Mouse (Mus musculus) midbrain, embryonic 12.5 days (tissue): ENCODE measurements around the gene Ldha. TPM values are rescaled to one million over a fixed set of nuclear protein-coding genes. Genes with fewer than 3 reads are reported as not detected.

Experiments used
- ATAC-seq: fragments of 200-750 bp; cut with Nextera tagmentation; 2 replicates; pipeline ENCODE4 v1.8.0; 2017; ENCODE audit warnings: low read depth, moderate TSS enrichment, moderate library complexity; ENCODE audit not compliant: low FRiP score
- H3K27ac ChIP-seq: fragments of 300-500 bp; sonication (generic); replicated peaks from 2 replicates; pipeline ENCODE4 v1.5.1; 2016; ENCODE audit warnings: mild to moderate bottlenecking
- H3K27me3 ChIP-seq: fragments of 300-500 bp; sonication (generic); 2 replicates; pipeline ENCODE4 v1.6.1; 2016; ENCODE audit warnings: mild to moderate bottlenecking
- H3K36me3 ChIP-seq: fragments of 300-500 bp; sonication (generic); 2 replicates; pipeline ENCODE4 v1.6.1; 2016
- H3K4me1 ChIP-seq: fragments of 300-500 bp; sonication (generic); 2 replicates; pipeline ENCODE4 v1.6.1; 2016
- H3K4me2 ChIP-seq: fragments of 300-500 bp; sonication (generic); replicated peaks from 2 replicates; pipeline ENCODE4 v1.6.1; 2016; ENCODE audit warnings: mild to moderate bottlenecking, moderate library complexity
- H3K4me3 ChIP-seq: fragments of 300-500 bp; sonication (generic); 2 replicates; pipeline ENCODE4 v1.5.1; 2016; ENCODE audit warnings: mild to moderate bottlenecking
- H3K9ac ChIP-seq: fragments of 300-500 bp; sonication (generic); replicated peaks from 2 replicates; pipeline ENCODE4 v1.6.1; 2016; ENCODE audit warnings: mild to moderate bottlenecking, moderate library complexity
- H3K9me3 ChIP-seq: fragments of 300-500 bp; sonication (generic); 2 replicates; pipeline ENCODE4 v1.6.1; 2016; ENCODE audit warnings: mild to moderate bottlenecking
- WGBS: fragments of 180-500 bp; shearing (Covaris S2); methylation state at CpG from one replicate; pipeline ENCODE4 v1.1.7; 2016; 5-methylcytosine and 5-hydroxymethylcytosine counted together
- polyA plus RNA-seq: library from polyadenylated mRNA; unstranded; fragments of >200 nt; fragmentation: Nextera tagmentation; extraction: Ambion mirVana; gene quantifications from 2 replicates; pipeline ENCODE4 v1.2.1, GENCODE M21; 2016

The Ldha gene
- polyA plus RNA-seq, 1 experiment from 2014 or later = 809 TPM

- WGBS = 70% methylated on average over 5 of the region's 5 CpGs
- ATAC-seq = no peak
- no peak overlapping the region for H3K4me2 ChIP-seq
- H3K4me3 ChIP-seq = no peak overlapping the region
- H3K27me3 ChIP-seq = peaks cover 23% of the 10 kb centered on the region
- H3K36me3 ChIP-seq = no peaks in the 10 kb centered on the region
- no peaks in the 10 kb centered on the region for H3K9me3 ChIP-seq
- no peak overlapping the region for H3K9ac ChIP-seq
- no peak overlapping the region for H3K27ac ChIP-seq
- peaks cover 24% of the 10 kb centered on the region for H3K4me1 ChIP-seq
These were observed 1.4 kb upstream of the Ldha start for GRCm38 (mm10) chr7:46839861-46840260.

GRCm38 (mm10) chr7:46840326-46840725 lies 949 bp upstream of the Ldha start:
- Histone ChIP-seq H3K9ac (no peak overlapping the region), H3K27me3 (peaks cover 23% of the 10 kb centered on the region), H3K4me2 (no peak overlapping the region), H3K4me3 (no peak overlapping the region), H3K4me1 (peaks cover 23% of the 10 kb centered on the region), H3K36me3 (no peaks in the 10 kb centered on the region), H3K27ac (no peak overlapping the region), H3K9me3 (no peaks in the 10 kb centered on the region)
- WGBS = 55% methylated on average over 4 of the region's 4 CpGs
- ATAC-seq = no peak

GRCm38 (mm10) chr7:46842278-46842677 lies 1.0 kb downstream of the Ldha start:
- H3K4me2 ChIP-seq = no peak overlapping the region
- no peak overlapping the region for H3K4me3 ChIP-seq
- WGBS = 33% methylated on average over 4 of the region's 5 CpGs
- no peaks in the 10 kb centered on the region for H3K36me3 ChIP-seq
- ATAC-seq = no peak
- peaks cover 26% of the 10 kb centered on the region for H3K4me1 ChIP-seq
- no peaks in the 10 kb centered on the region for H3K9me3 ChIP-seq
- H3K9ac ChIP-seq = no peak overlapping the region
- no peak overlapping the region for H3K27ac ChIP-seq
- peaks cover 23% of the 10 kb centered on the region for H3K27me3 ChIP-seq

GRCm38 (mm10) chr7:46843576-46843975 lies 2.3 kb downstream of the Ldha start:
- WGBS = 92% methylated on average over 4 of the region's 4 CpGs
- Histone ChIP-seq H3K9ac (no peak overlapping the region), H3K4me1 (peaks cover 23% of the 10 kb centered on the region), H3K4me3 (no peak overlapping the region), H3K27ac (no peak overlapping the region), H3K27me3 (peaks cover 23% of the 10 kb centered on the region), H3K36me3 (peaks cover 5% of the 10 kb centered on the region), H3K9me3 (no peaks in the 10 kb centered on the region), H3K4me2 (no peak overlapping the region)
- no peak for ATAC-seq

GRCm38 (mm10) chr7:46845211-46845977 lies 4.1 kb downstream of the Ldha start:
- peak overlapping the region; percentile 91 for H3K9ac ChIP-seq
- peak; percentile 85 for ATAC-seq
- H3K4me2 ChIP-seq = peak overlapping the region; percentile 93
- peak overlapping the region; percentile 67 for H3K27ac ChIP-seq
- peak overlapping the region; percentile 75 for H3K4me3 ChIP-seq
- H3K27me3 ChIP-seq = peaks cover 23% of the 10 kb centered on the region
- H3K36me3 ChIP-seq = peaks cover 23% of the 10 kb centered on the region
- H3K9me3 ChIP-seq = no peaks in the 10 kb centered on the region
- WGBS = under 1% methylated on average over 50 of the region's 51 CpGs
- peaks cover 14% of the 10 kb centered on the region for H3K4me1 ChIP-seq

- H3K4me2 ChIP-seq = peak overlapping the region; percentile 93
- H3K27me3 ChIP-seq = peaks cover 18% of the 10 kb centered on the region
- H3K9ac ChIP-seq = peak overlapping the region; percentile 91
- ATAC-seq = no peak; the same call in 1 of the 2 replicates
- H3K4me3 ChIP-seq = peak overlapping the region; percentile 75
- under 1% methylated on average over 36 of the region's 36 CpGs for WGBS
- no peaks in the 10 kb centered on the region for H3K9me3 ChIP-seq
- H3K4me1 ChIP-seq = peaks cover 14% of the 10 kb centered on the region
- peaks cover 28% of the 10 kb centered on the region for H3K36me3 ChIP-seq
- peak overlapping the region; percentile 67 for H3K27ac ChIP-seq
These were observed 4.8 kb downstream of the Ldha start for GRCm38 (mm10) chr7:46845978-46846485.

GRCm38 (mm10) chr7:46846486-46847244 lies 5.4 kb downstream of the Ldha start:
- Histone ChIP-seq H3K9me3 (no peaks in the 10 kb centered on the region), H3K27ac (peak overlapping the region; percentile 67), H3K4me2 (peak overlapping the region; percentile 93), H3K36me3 (peaks cover 34% of the 10 kb centered on the region), H3K4me1 (peaks cover 14% of the 10 kb centered on the region), H3K27me3 (peaks cover 12% of the 10 kb centered on the region), H3K9ac (peak overlapping the region; percentile 91), H3K4me3 (peak overlapping the region; percentile 75)
- 1% methylated on average over 28 of the region's 28 CpGs for WGBS
- ATAC-seq = peak; percentile 32

GRCm38 (mm10) chr7:46849287-46849686 lies 8.0 kb downstream of the Ldha start:
- H3K4me3 ChIP-seq = no peak overlapping the region
- H3K27me3 ChIP-seq = no peaks in the 10 kb centered on the region
- peaks cover 59% of the 10 kb centered on the region for H3K36me3 ChIP-seq
- no peak overlapping the region for H3K9ac ChIP-seq
- no peak overlapping the region for H3K4me2 ChIP-seq
- no peaks in the 10 kb centered on the region for H3K9me3 ChIP-seq
- H3K4me1 ChIP-seq = peaks cover 14% of the 10 kb centered on the region
- 83% methylated on average over 5 of the region's 5 CpGs for WGBS
- no peak for ATAC-seq
- no peak overlapping the region for H3K27ac ChIP-seq

- H3K4me3 ChIP-seq = no peak overlapping the region
- H3K27ac ChIP-seq = no peak overlapping the region
- 66% methylated on average over 7 of the region's 7 CpGs for WGBS
- no peak for ATAC-seq
- no peak overlapping the region for H3K9ac ChIP-seq
- H3K9me3 ChIP-seq = no peaks in the 10 kb centered on the region
- peaks cover 77% of the 10 kb centered on the region for H3K36me3 ChIP-seq
- peaks cover 11% of the 10 kb centered on the region for H3K4me1 ChIP-seq
- H3K4me2 ChIP-seq = no peak overlapping the region
- H3K27me3 ChIP-seq = no peaks in the 10 kb centered on the region
These were observed 9.8 kb downstream of the Ldha start for GRCm38 (mm10) chr7:46851026-46851425.

- Histone ChIP-seq H3K9me3 (no peaks in the 10 kb centered on the region), H3K27me3 (no peaks in the 10 kb centered on the region), H3K27ac (no peak overlapping the region), H3K36me3 (peaks cover 80% of the 10 kb centered on the region), H3K4me2 (no peak overlapping the region), H3K4me3 (no peak overlapping the region), H3K9ac (no peak overlapping the region), H3K4me1 (peaks cover 1% of the 10 kb centered on the region; the same call in 1 of the 2 replicates)
- ATAC-seq = no peak
- 88% methylated on average over 1 of the region's 1 CpGs for WGBS
These were observed 11.4 kb downstream of the Ldha start for GRCm38 (mm10) chr7:46852666-46853065.

GRCm38 (mm10) chr7:46853365-46853764 lies 12.1 kb downstream of the Ldha start:
- Histone ChIP-seq H3K27ac (no peak overlapping the region), H3K9me3 (no peaks in the 10 kb centered on the region), H3K4me3 (no peak overlapping the region), H3K27me3 (no peaks in the 10 kb centered on the region), H3K4me1 (no peaks in the 10 kb centered on the region), H3K36me3 (peaks cover 77% of the 10 kb centered on the region), H3K4me2 (no peak overlapping the region), H3K9ac (no peak overlapping the region)
- WGBS = 92% methylated on average over 9 of the region's 9 CpGs
- no peak for ATAC-seq
